Mouse (Mus musculus) hindbrain, postnatal 0 days (tissue): ENCODE measurements around the gene Kat7. TPM values are rescaled to one million over a fixed set of nuclear protein-coding genes. Genes with fewer than 3 reads are reported as not detected.

Experiments used
- ATAC-seq: fragments of 200-750 bp; cut with Nextera tagmentation; 2 replicates; pipeline ENCODE4 v1.8.0; 2017; ENCODE audit warnings: mild to moderate bottlenecking, moderate TSS enrichment, moderate library complexity
- DNase-seq: peaks from one replicate; pipeline ENCODE4 v3.0.0-alpha.2; 2015; ENCODE audit warnings: low spot score
- H3K27ac ChIP-seq: fragments of 300-500 bp; sonication (generic); 2 replicates; pipeline ENCODE4 v1.5.1; 2014; ENCODE audit warnings: mild to moderate bottlenecking
- H3K27me3 ChIP-seq: fragments of 300-500 bp; sonication (generic); 2 replicates; pipeline ENCODE4 v1.6.1; 2014; ENCODE audit warnings: low read length, mixed read lengths; ENCODE audit not compliant: insufficient read depth
- H3K36me3 ChIP-seq: fragments of 300-500 bp; sonication (generic); 2 replicates; pipeline ENCODE4 v1.6.1; 2014; ENCODE audit warnings: low read length, mixed read lengths; ENCODE audit not compliant: insufficient read depth
- H3K4me1 ChIP-seq: fragments of 300-500 bp; sonication (generic); 2 replicates; pipeline ENCODE4 v1.6.1; 2014; ENCODE audit warnings: antibody characterized with exemption, low read length, mixed read lengths; ENCODE audit not compliant: insufficient read depth
- H3K4me2 ChIP-seq: fragments of 300-500 bp; sonication (generic); 2 replicates; pipeline ENCODE4 v1.6.1; 2014; ENCODE audit warnings: low read depth, mild to moderate bottlenecking, low read length, moderate library complexity, mixed read lengths
- H3K4me3 ChIP-seq: fragments of 300-500 bp; sonication (generic); 2 replicates; pipeline ENCODE4 v1.5.1; 2014; ENCODE audit warnings: low read length
- H3K9ac ChIP-seq: fragments of 300-500 bp; sonication (generic); replicated peaks from 2 replicates; pipeline ENCODE4 v1.6.1; 2014; ENCODE audit warnings: mild to moderate bottlenecking, low read length, moderate library complexity, mixed read lengths
- H3K9me3 ChIP-seq: fragments of 300-500 bp; sonication (generic); 2 replicates; pipeline ENCODE4 v1.6.1; 2016; ENCODE audit warnings: low read length, mixed read lengths
- CTCF ChIP-seq: IDR thresholded peaks from 2 replicates; pipeline ENCODE4 v1.5.1; 2016; ENCODE audit warnings: antibody characterized with exemption, control low read depth, low read depth
- whole genome bisulfite sequencing: fragments of 180-500 bp; shearing (Covaris S2); extraction: QIAGEN DNeasy Blood & Tissue Kit; methylation state at CpG from one replicate; pipeline ENCODE4 v1.1.7; 2014; 5-methylcytosine and 5-hydroxymethylcytosine counted together
- polyA plus RNA-seq: library from polyadenylated mRNA; unstranded; fragments of >200 nt; fragmentation: Nextera tagmentation; extraction: Ambion mirVana; gene quantifications from 2 replicates; pipeline ENCODE4 v1.2.1, GENCODE M21; 2015
- total RNA-seq: library from RNA; depleted of rRNA; stranded (reverse); fragments of >200 nt; gene quantifications from 2 replicates; pipeline ENCODE4 v1.2.3, GENCODE M21; 2014

The Kat7 gene
- total and polyA plus RNA-seq, 2 experiments from 2014 or later: 66.6 to 69.0 TPM

GRCm38 (mm10) chr11:95310648-95311424 lies 790 bp upstream of the Kat7 start:
- H3K36me3 ChIP-seq: no peaks in the 10 kb centered on the region
- H3K4me2 ChIP-seq: peak overlapping the region; percentile 80
- peak overlapping the region; percentile 78 for H3K4me3 ChIP-seq
- no peak for ATAC-seq
- no peaks in the 10 kb centered on the region for H3K9me3 ChIP-seq
- peak overlapping the region; percentile 82 for H3K27ac ChIP-seq
- no peaks in the 10 kb centered on the region for H3K27me3 ChIP-seq
- 4% methylated on average over 17 of the region's 17 CpGs for WGBS
- TF ChIP-seq CTCF: no peak
- DNase-seq: peak; percentile 7
- peak overlapping the region; percentile 56 for H3K9ac ChIP-seq
- peaks cover 4% of the 10 kb centered on the region; the same call in 1 of the 2 replicates for H3K4me1 ChIP-seq

- peak overlapping the region; percentile 89 for H3K9ac ChIP-seq
- H3K27me3 ChIP-seq: no peaks in the 10 kb centered on the region
- peak overlapping the region; percentile 96 for H3K27ac ChIP-seq
- H3K4me1 ChIP-seq: peaks cover 4% of the 10 kb centered on the region; the same call in 1 of the 2 replicates
- WGBS: under 1% methylated on average over 37 of the region's 37 CpGs
- H3K9me3 ChIP-seq: no peaks in the 10 kb centered on the region
- no peak for TF ChIP-seq CTCF
- H3K4me2 ChIP-seq: peak overlapping the region; percentile 73
- peak overlapping the region; percentile 78 for H3K4me3 ChIP-seq
- peak; percentile 98 for DNase-seq
- no peaks in the 10 kb centered on the region; the same call in 1 of the 2 replicates for H3K36me3 ChIP-seq
- peak; percentile 94 for ATAC-seq
These were observed 488 bp downstream of the Kat7 start for GRCm38 (mm10) chr11:95309510-95310006.

- no peak overlapping the region for H3K4me3 ChIP-seq
- peaks cover 4% of the 10 kb centered on the region; the same call in 1 of the 2 replicates for H3K4me1 ChIP-seq
- TF ChIP-seq CTCF: no peak
- 83% methylated on average over 8 of the region's 8 CpGs for WGBS
- no peak overlapping the region for H3K4me2 ChIP-seq
- H3K27me3 ChIP-seq: no peaks in the 10 kb centered on the region
- H3K27ac ChIP-seq: no peak overlapping the region
- ATAC-seq: no peak
- no peak for DNase-seq
- H3K9ac ChIP-seq: no peak overlapping the region
- H3K36me3 ChIP-seq: no peaks in the 10 kb centered on the region; the same call in 1 of the 2 replicates
- H3K9me3 ChIP-seq: no peaks in the 10 kb centered on the region
These were observed 2.5 kb downstream of the Kat7 start for GRCm38 (mm10) chr11:95307526-95307925.

GRCm38 (mm10) chr11:95305600-95305999 lies 4.4 kb downstream of the Kat7 start:
- Histone ChIP-seq H3K9me3 (no peaks in the 10 kb centered on the region), H3K27ac (no peak overlapping the region), H3K27me3 (no peaks in the 10 kb centered on the region), H3K4me3 (no peak overlapping the region), H3K4me2 (no peak overlapping the region), H3K36me3 (peaks cover 13% of the 10 kb centered on the region; the same call in 1 of the 2 replicates), H3K9ac (no peak overlapping the region), H3K4me1 (no peaks in the 10 kb centered on the region)
- no peak for ATAC-seq
- TF ChIP-seq CTCF: peak; percentile 28; the same call in 1 of the 2 replicates
- 94% methylated on average over 7 of the region's 7 CpGs for WGBS
- DNase-seq: no peak

- H3K27me3 ChIP-seq: no peaks in the 10 kb centered on the region
- H3K4me1 ChIP-seq: no peaks in the 10 kb centered on the region
- no peak for DNase-seq
- no peak for TF ChIP-seq CTCF
- H3K36me3 ChIP-seq: peaks cover 28% of the 10 kb centered on the region
- 89% methylated on average over 3 of the region's 3 CpGs for WGBS
- no peak overlapping the region for H3K4me3 ChIP-seq
- no peaks in the 10 kb centered on the region for H3K9me3 ChIP-seq
- H3K4me2 ChIP-seq: no peak overlapping the region
- H3K9ac ChIP-seq: no peak overlapping the region
- ATAC-seq: no peak
- H3K27ac ChIP-seq: no peak overlapping the region
These were observed 8.3 kb downstream of the Kat7 start for GRCm38 (mm10) chr11:95301772-95302171.

- Histone ChIP-seq H3K27ac (no peak overlapping the region), H3K4me2 (no peak overlapping the region), H3K36me3 (peaks cover 28% of the 10 kb centered on the region), H3K9me3 (no peaks in the 10 kb centered on the region), H3K27me3 (no peaks in the 10 kb centered on the region), H3K4me1 (no peaks in the 10 kb centered on the region), H3K4me3 (no peak overlapping the region), H3K9ac (no peak overlapping the region)
- no peak for DNase-seq
- no peak for TF ChIP-seq CTCF
- no peak for ATAC-seq
- 92% methylated on average over 12 of the region's 12 CpGs for WGBS
These were observed 10.2 kb downstream of the Kat7 start for GRCm38 (mm10) chr11:95299886-95300285.

- Histone ChIP-seq H3K4me3 (no peak overlapping the region), H3K4me2 (no peak overlapping the region), H3K27me3 (no peaks in the 10 kb centered on the region), H3K9me3 (no peaks in the 10 kb centered on the region), H3K27ac (no peak overlapping the region), H3K4me1 (no peaks in the 10 kb centered on the region), H3K36me3 (peaks cover 39% of the 10 kb centered on the region), H3K9ac (no peak overlapping the region)
- DNase-seq (peak; percentile 58), ATAC-seq (no peak)
- 25% methylated on average over 2 of the region's 2 CpGs for WGBS
- peak; percentile 88 for TF ChIP-seq CTCF
These were observed 11.9 kb downstream of the Kat7 start for GRCm38 (mm10) chr11:95298146-95298545.
